Mouse (Mus musculus): ENCODE data around the gene Ern1. TPM values are rescaled to one million over a fixed set of nuclear protein-coding genes. Genes with fewer than 3 reads are reported as not detected.
"Not testable (repeated sequence)": the region's sequence is repeated elsewhere in the genome, so short reads cannot be mapped to it uniquely, and the experiment has no call there.

Gene Ern1
- polyA plus RNA-seq, 1 experiment from 2014 or later = 3.9 TPM

DNA sequence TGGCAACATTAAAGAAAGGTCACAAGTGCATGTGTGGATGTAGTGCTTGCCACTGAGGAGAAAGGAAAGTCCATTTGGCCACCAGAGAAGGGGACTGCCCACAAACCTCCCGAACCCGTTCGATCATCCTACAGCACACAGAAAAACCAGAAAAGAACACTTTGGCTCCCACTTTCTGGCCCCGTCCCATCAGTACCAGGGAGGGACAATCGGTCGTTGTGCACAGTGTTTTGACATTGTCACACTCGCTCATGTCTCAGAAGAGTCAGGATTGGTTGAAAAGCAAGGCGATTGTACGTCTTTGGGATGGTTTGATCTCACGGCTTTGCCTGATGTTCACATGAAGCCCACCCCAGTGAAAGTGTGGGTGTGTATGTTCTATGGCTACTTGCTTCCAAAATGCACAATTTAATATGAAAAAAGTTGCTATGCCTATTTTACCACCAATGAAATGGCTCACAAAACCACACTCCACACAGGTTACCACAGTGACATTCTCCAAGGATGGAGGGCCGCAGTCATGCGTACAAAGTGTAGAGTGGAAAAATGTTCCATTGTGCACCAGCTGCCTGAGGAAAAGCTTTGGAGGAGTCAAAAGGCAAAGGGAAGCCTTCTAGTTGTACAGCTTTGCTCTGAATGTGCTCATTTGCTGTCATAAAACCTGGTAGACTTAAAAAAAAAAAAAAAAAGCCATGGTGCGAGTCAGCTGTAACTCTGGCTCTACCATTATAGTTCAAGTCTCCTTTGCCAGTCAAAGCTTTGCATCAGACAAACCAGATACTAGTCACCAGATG, 15.2 kb upstream of the Ern1 start:
- no peak overlapping the region for H3K4me3 ChIP-seq (replicated peaks)
- H3K27me3 ChIP-seq = no peaks in the 10 kb centered on the region
- no peak for ATAC-seq (ENCODE audit: low read depth)
- H3K9ac ChIP-seq = 0 out of 2 replicates have a peak overlapping the region, but pooled peaks have one; percentile 30
- peaks cover 20% of the 10 kb centered on the region for H3K36me3 ChIP-seq
- H3K9me3 ChIP-seq (replicated peaks) = peaks cover 7% of the 10 kb centered on the region
- H3K4me2 ChIP-seq = no peak overlapping the region
- H3K27ac ChIP-seq = peak overlapping the region; percentile 97
- H3K4me1 ChIP-seq (replicated peaks) = peaks cover 35% of the 10 kb centered on the region
- 38% methylated on average over 13 of the region's 13 CpGs for WGBS (ENCODE audit: insufficient replicate concordance)
- DNase-seq = no peak

- Histone ChIP-seq H3K9me3 (replicated peaks) (0 out of 2 replicates have a peak, but pooled peaks cover under 1% of the 10 kb centered on the region), H3K27me3 (no peaks in the 10 kb centered on the region), H3K36me3 (peaks cover 14% of the 10 kb centered on the region), H3K27ac (peak overlapping the region; percentile 97), H3K4me2 (peak overlapping the region; percentile 95), H3K4me1 (replicated peaks) (peaks cover 35% of the 10 kb centered on the region), H3K9ac (peak overlapping the region; percentile 95), H3K4me3 (replicated peaks) (peak overlapping the region; percentile 77)
- ATAC-seq (ENCODE audit: low read depth) (no peak), DNase-seq (no peak)
Observed at GRCm38 (mm10) chr11:106502159-106502505, 14.5 kb upstream of the Ern1 start.

GRCm38 (mm10) chr11:106501308-106502158, 13.9 kb upstream of the Ern1 start:
- ATAC-seq (ENCODE audit: low read depth) = peak; percentile 42
- WGBS (ENCODE audit: insufficient replicate concordance) = 2% methylated on average over 22 of the region's 22 CpGs

GRCm38 (mm10) chr11:106500393-106501307, 13.0 kb upstream of the Ern1 start:
- under 1% methylated on average over 50 of the region's 55 CpGs for WGBS (ENCODE audit: insufficient replicate concordance)
- Histone ChIP-seq H3K9ac (peak overlapping the region; percentile 95), H3K4me3 (replicated peaks) (peak overlapping the region; percentile 77), H3K4me1 (replicated peaks) (peaks cover 35% of the 10 kb centered on the region), H3K9me3 (replicated peaks) (no peaks in the 10 kb centered on the region), H3K27me3 (no peaks in the 10 kb centered on the region), H3K36me3 (no peaks in the 10 kb centered on the region), H3K27ac (peak overlapping the region; percentile 97), H3K4me2 (peak overlapping the region; percentile 95)
- DNase-seq = peak; percentile 89
- ATAC-seq (ENCODE audit: low read depth) = peak; percentile 95

More at GRCm38 (mm10) chr11:106501308-106502158, 13.9 kb upstream of the Ern1 start:
- Histone ChIP-seq H3K9me3 (replicated peaks) (no peaks in the 10 kb centered on the region), H3K4me3 (replicated peaks) (peak overlapping the region; percentile 77), H3K4me2 (peak overlapping the region; percentile 95), H3K9ac (peak overlapping the region; percentile 95), H3K27me3 (no peaks in the 10 kb centered on the region), H3K36me3 (peaks cover 8% of the 10 kb centered on the region), H3K4me1 (replicated peaks) (peaks cover 35% of the 10 kb centered on the region), H3K27ac (peak overlapping the region; percentile 97)
- peak; percentile 38 for DNase-seq

DNA sequence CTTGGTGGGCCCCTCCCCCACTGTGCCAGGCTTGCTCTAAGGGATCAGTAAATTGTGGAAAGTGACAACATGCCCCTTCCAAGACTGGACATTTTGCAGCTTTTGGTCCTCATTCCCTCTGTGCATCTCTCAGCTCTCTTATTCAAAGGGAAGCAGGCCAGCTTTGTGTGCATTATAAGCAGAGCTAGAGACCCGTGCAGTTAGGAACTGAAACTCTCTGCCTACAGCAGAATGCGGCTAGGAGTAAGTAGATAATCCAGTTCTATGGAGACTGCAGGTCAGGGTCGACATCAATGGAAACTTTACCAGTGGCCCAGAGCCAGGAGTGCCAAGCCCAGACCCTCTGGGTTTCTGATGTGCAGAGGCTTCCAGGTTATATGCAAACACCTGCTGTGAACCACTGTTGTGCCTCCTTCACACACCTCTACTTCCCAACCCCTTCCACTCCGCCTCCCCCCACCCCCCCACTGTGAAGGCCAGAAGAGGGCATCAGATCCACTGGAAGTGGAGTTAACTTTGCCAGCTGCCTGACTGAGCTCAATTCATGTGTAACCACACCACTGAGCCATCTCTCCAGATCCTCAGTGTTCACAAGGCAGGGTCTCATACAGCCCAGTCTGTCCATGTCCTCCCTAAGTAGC, 11.2 kb upstream of the Ern1 start:
- Histone ChIP-seq H3K27ac (no peak overlapping the region), H3K36me3 (no peaks in the 10 kb centered on the region), H3K4me2 (no peak overlapping the region), H3K4me1 (replicated peaks) (peaks cover 31% of the 10 kb centered on the region), H3K4me3 (replicated peaks) (no peak overlapping the region), H3K27me3 (no peaks in the 10 kb centered on the region), H3K9ac (no peak overlapping the region), H3K9me3 (replicated peaks) (no peaks in the 10 kb centered on the region)
- WGBS (ENCODE audit: insufficient replicate concordance) = 54% methylated on average over 4 of the region's 4 CpGs
- ATAC-seq (ENCODE audit: low read depth) (no peak), DNase-seq (no peak)

- no peaks in the 10 kb centered on the region for H3K9me3 ChIP-seq (replicated peaks)
- ATAC-seq (ENCODE audit: low read depth) (no peak), DNase-seq (no peak)
- WGBS (ENCODE audit: insufficient replicate concordance) = 62% methylated on average over 2 of the region's 2 CpGs
- H3K36me3 ChIP-seq = no peaks in the 10 kb centered on the region
- H3K27me3 ChIP-seq = no peaks in the 10 kb centered on the region
- no peak overlapping the region for H3K27ac ChIP-seq
- no peak overlapping the region for H3K9ac ChIP-seq
- H3K4me1 ChIP-seq (replicated peaks) = peaks cover 25% of the 10 kb centered on the region
- no peak overlapping the region for H3K4me3 ChIP-seq (replicated peaks)
- H3K4me2 ChIP-seq = no peak overlapping the region
Observed at GRCm38 (mm10) chr11:106497926-106498325, 10.3 kb upstream of the Ern1 start.

GRCm38 (mm10) chr11:106497009-106497408, 9.4 kb upstream of the Ern1 start:
- H3K27me3 ChIP-seq; H3K4me3 ChIP-seq (replicated peaks); DNase-seq; H3K9ac ChIP-seq; H3K36me3 ChIP-seq; H3K9me3 ChIP-seq (replicated peaks); H3K4me2 ChIP-seq; ATAC-seq (ENCODE audit: low read depth); H3K27ac ChIP-seq: not testable (repeated sequence)
- H3K4me1 ChIP-seq (replicated peaks) = peaks cover 24% of the 10 kb centered on the region
- 79% methylated on average over 2 of the region's 2 CpGs for WGBS (ENCODE audit: insufficient replicate concordance)

DNA sequence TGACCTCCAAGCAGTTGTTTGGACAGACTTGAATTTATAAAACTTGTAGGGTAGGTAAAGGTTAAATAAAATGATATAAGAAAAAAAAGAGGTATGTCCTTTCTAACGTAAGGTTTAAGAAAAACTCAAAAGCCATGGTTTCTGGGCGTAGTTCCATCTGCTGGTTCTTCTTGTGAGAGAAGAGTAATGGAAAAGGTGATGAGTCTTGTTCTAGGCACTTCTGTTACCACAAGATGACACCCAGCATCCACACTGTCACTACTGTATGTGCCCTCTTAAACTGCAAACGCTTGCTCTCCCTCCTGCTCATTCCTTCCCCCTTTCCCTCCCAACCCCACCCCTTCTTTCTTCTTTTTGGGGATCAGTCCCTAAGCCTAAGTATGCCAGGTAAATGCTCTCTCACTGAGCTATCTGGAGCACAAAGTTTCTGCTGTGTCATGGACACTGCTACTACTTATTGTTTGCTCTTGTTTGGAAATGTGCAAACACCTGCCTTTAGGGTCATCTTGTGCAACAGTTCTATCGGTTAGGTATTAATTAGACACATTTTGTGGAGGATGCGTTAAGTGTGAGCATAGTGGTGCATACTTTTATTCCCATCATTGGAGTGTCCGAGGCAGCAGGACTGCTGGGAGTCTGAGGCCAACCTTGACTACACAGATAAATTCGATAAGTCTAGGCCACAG, 5.5 kb upstream of the Ern1 start:
- Histone ChIP-seq H3K9me3 (replicated peaks) (no peaks in the 10 kb centered on the region), H3K36me3 (no peaks in the 10 kb centered on the region), H3K27ac (peak overlapping the region; percentile 65; the same call in 1 of the 2 replicates), H3K4me2 (no peak overlapping the region), H3K27me3 (no peaks in the 10 kb centered on the region), H3K4me1 (replicated peaks) (peaks cover 19% of the 10 kb centered on the region), H3K9ac (no peak overlapping the region), H3K4me3 (replicated peaks) (no peak overlapping the region)
- ATAC-seq (ENCODE audit: low read depth) (peak; percentile 52), DNase-seq (no peak)
- WGBS (ENCODE audit: insufficient replicate concordance) = 60% methylated on average over 7 of the region's 7 CpGs

DNA sequence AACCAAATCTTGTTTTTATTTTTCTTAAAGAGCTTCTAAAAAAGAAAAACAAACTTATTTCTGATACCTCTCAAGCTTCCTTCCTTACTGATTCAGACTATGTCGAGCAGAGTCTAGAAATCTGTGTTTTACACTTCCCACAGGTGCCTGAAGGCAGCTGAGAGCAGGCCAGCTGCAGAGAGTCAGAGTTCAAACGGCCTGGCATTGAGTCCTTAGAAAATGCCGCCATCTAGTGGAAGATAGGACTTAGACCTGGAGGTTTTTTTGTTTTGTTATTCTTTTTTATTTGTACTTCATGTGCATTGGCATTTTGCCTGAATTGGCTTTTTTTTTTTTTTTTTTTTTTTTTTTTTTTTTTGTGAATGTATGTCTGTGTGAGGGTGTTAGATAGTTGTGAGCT, 3.7 kb upstream of the Ern1 start:
- Histone ChIP-seq H3K27ac (no peak overlapping the region), H3K4me1 (replicated peaks) (peaks cover 24% of the 10 kb centered on the region), H3K9me3 (replicated peaks) (no peaks in the 10 kb centered on the region), H3K36me3 (no peaks in the 10 kb centered on the region), H3K4me2 (no peak overlapping the region), H3K9ac (no peak overlapping the region), H3K4me3 (replicated peaks) (no peak overlapping the region), H3K27me3 (no peaks in the 10 kb centered on the region)
- DNase-seq (peak; percentile 41), ATAC-seq (ENCODE audit: low read depth) (no peak)
- WGBS (ENCODE audit: insufficient replicate concordance) = 0% methylated on average over 3 of the region's 3 CpGs

DNA sequence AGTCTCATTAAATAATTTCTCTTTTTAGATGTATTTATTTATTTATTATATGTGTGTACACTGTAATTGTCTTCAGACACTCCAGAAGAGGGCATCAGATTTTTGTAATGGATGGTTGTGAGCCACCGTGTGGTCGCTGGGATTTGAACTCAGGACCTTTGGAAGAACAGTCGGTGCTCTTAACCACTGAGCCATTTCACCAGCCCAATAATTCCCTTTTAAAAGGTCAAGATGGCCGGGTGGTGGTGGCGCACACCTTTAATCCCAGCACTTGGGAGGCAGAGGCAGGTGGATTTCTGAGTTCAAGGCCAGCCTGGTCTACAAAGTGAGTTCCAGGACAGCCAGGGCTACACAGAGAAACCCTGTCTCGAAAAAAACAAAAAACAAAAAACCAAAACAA, 2.9 kb upstream of the Ern1 start:
- H3K4me1 ChIP-seq (replicated peaks) = peaks cover 32% of the 10 kb centered on the region
- DNase-seq; H3K36me3 ChIP-seq; H3K27ac ChIP-seq; H3K9me3 ChIP-seq (replicated peaks); H3K4me2 ChIP-seq; ATAC-seq (ENCODE audit: low read depth); H3K9ac ChIP-seq; H3K27me3 ChIP-seq; H3K4me3 ChIP-seq (replicated peaks): not testable (repeated sequence)
- WGBS (ENCODE audit: insufficient replicate concordance) = 75% methylated on average over 6 of the region's 6 CpGs

Data from liver, embryonic 13.5 days (tissue).